ENCODE assay signal across 13 mouse cellular contexts in the genomic region with DNA sequence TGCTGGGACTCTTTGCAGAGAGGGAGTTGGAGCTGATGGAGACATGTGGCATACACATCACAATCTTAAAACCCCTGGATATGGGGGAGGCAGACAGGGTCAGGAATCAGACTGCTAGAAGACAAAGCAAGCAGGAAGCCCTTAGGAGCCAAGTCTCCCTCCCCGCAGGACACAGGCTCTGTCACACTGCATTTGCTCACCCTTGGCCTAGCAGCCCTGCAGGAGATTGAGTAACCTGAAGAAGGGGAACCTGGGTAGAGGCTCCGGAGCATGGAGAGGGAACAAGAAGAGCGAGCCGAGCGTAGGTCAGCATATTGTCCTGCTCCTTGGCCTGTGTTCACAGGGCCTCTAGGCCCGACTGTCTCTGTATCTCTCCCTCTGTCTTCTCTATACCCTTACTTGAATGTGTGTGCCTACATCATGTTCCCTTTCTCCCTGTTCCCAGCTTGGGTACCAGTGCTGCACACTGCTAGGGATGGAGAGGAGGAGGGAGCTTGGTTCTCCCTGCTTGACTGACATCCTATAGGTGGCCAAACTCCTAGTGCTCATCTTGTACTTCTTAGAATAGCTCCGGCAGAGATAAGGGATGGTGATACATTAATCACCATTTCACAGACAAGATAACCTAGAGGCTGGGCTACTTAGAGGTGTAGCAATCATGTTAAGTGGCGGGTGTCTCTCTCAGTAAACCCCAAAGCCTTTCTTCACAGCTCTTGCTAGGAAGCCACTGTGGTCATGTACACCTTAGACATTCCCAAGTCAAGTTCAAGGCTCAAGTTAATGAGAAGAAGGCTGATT. TPM values are rescaled to one million over a fixed set of nuclear protein-coding genes. Genes with fewer than 3 reads are reported as not detected.
DNase-seq lines count a peak whose midpoint lies in the region; ATAC-seq and TF ChIP-seq lines count a peak whose summit lies in the region.
"Had no signal": no experiment of that assay in that cellular context is flagged by ENCODE, and none has a peak within 500 bp of the region (broad histone marks: within the 10 kb centered on the region; RNA-seq: fewer than 3 reads in every experiment).

No protein-coding gene starts in this region.

- no peaks in the 10 kb centered on the region for H3K27me3 ChIP-seq in kidney, adult 2 months (replicated peaks; ENCODE audit: control insufficient read depth, insufficient read depth, low read length)
- H3K27me3 ChIP-seq in hindbrain, embryonic 14.5 days (ENCODE audit: control insufficient read depth, insufficient read depth, low read length): no peaks in the 10 kb centered on the region
- H3K27me3 ChIP-seq: neural tube, embryonic 13.5 days had no signal

- 39% methylated on average over 8 of the region's 8 CpGs for WGBS in kidney, adult 2 months
- 73% methylated on average over 8 of the region's 8 CpGs for WGBS in hindbrain, embryonic 14.5 days

- no peaks in the 10 kb centered on the region for H3K36me3 ChIP-seq in kidney, adult 2 months (ENCODE audit: control insufficient read depth, insufficient read depth, low read length)
- no peaks in the 10 kb centered on the region for H3K36me3 ChIP-seq in hindbrain, embryonic 14.5 days (replicated peaks; ENCODE audit: control insufficient read depth, insufficient read depth)
- H3K36me3 ChIP-seq: neural tube, embryonic 13.5 days had no signal

- no peak overlapping the region for H3K4me3 ChIP-seq in kidney, adult 2 months (ENCODE audit: insufficient read depth, low read depth, low read length)
- no peak overlapping the region for H3K4me3 ChIP-seq in hindbrain, embryonic 14.5 days (replicated peaks; ENCODE audit: low read length)
- H3K4me3 ChIP-seq: neural tube, embryonic 13.5 days had no signal

- peak; percentile 65 for ATAC-seq in granulocyte monocyte progenitor cell, adult 5-6 weeks (replicated peaks; ENCODE audit: poor library complexity, severe bottlenecking)
- ATAC-seq in megakaryocyte progenitor cell, adult 5-6 weeks (replicated peaks; ENCODE audit: poor library complexity): peak; percentile 51
- ATAC-seq in hindbrain, embryonic 14.5 days (ENCODE audit: low FRiP score): no peak
- ATAC-seq: forebrain, embryonic 16.5 days had no signal

- H3K9me3 ChIP-seq in hindbrain, embryonic 14.5 days (ENCODE audit: control insufficient read depth, low read length): no peaks in the 10 kb centered on the region
- H3K9me3 ChIP-seq: neural tube, embryonic 13.5 days had no signal

- H3K4me2 ChIP-seq in hindbrain, embryonic 14.5 days (replicated peaks): no peak overlapping the region
- H3K4me2 ChIP-seq: neural tube, embryonic 13.5 days had no signal

- TF ChIP-seq CTCF in kidney, adult 2 months (conservative IDR thresholded peaks at IDR 0.05; ENCODE audit: insufficient read depth, insufficient read length, low read depth, low read length): no peak

- H3K27ac ChIP-seq in kidney, adult 2 months (ENCODE audit: insufficient read depth, low read depth, low read length): peak overlapping the region; percentile 61
- H3K27ac ChIP-seq in hindbrain, embryonic 14.5 days: no peak overlapping the region
- H3K27ac ChIP-seq: neural tube, embryonic 13.5 days had no signal

- peaks cover 25% of the 10 kb centered on the region for H3K4me1 ChIP-seq in kidney, adult 2 months (ENCODE audit: control insufficient read depth, insufficient read depth, low read length)
- H3K4me1 ChIP-seq in hindbrain, embryonic 14.5 days (replicated peaks; ENCODE audit: control insufficient read depth, insufficient read depth, low read length): peaks cover 16% of the 10 kb centered on the region

- no peak for TF ChIP-seq POLR2A in kidney, adult 2 months (IDR thresholded peaks at IDR 0.05; ENCODE audit: low read depth, low read length)

- no peak overlapping the region for H3K9ac ChIP-seq in hindbrain, embryonic 14.5 days
- H3K9ac ChIP-seq: neural tube, embryonic 13.5 days had no signal

- DNase-seq in kidney, adult 2 months: peak; percentile 78
- no peak for DNase-seq in kidney, postnatal 14 days
- DNase-seq in kidney, postnatal 25 days: peak; percentile 46 to 86
- DNase-seq in left cerebral cortex, adult 9 months (ENCODE audit: low spot score in 2 of 2): no peak
- DNase-seq in hindbrain, embryonic 14.5 days (ENCODE audit: low spot score): no peak
- no peak for DNase-seq in adrenal gland, postnatal 4 days (ENCODE audit: low spot score in 2 of 2)
- DNase-seq: thymus, postnatal 4 days had no signal

RNA-seq across cellular contexts. Expression of gene Arhgef2, which starts 12.5 kb away (rescaled TPM):
- polyA plus RNA-seq in kidney, adult 2 months (2012; rRNA removed): 74.5 and 80.7 TPM in 2 replicates
- 125 and 137 TPM in 2 replicates for total RNA-seq in granulocyte monocyte progenitor cell, adult 5-6 weeks (2014; fragmentation: Nextera tagmentation)
- 59.1 and 73.5 TPM in 2 replicates for total RNA-seq in granulocyte monocyte progenitor cell, adult 5-6 weeks (2017)
- 94.1 and 112 TPM in 2 replicates for total RNA-seq in megakaryocyte progenitor cell, adult 5-6 weeks (2015)
- total RNA-seq in megakaryocyte progenitor cell, adult 5-6 weeks (2017): 55.7 and 88.3 TPM in 2 replicates
- 96.0 and 115 TPM in 2 replicates for polyA plus RNA-seq in hindbrain, embryonic 14.5 days (2014; fragmentation: Nextera tagmentation; extraction: Ambion mirVana)
- 10 to 100 TPM; 65.7 to 77.0 TPM for total RNA-seq in adrenal gland, postnatal 4 days (2021)

RNA-seq across cellular contexts. Expression of gene Rxfp4, which starts 34.7 kb away (rescaled TPM):
- polyA plus RNA-seq in kidney, adult 2 months (2012; rRNA removed): 0.06 TPM in 1 of 2 replicates, not detected in the other
- total RNA-seq in granulocyte monocyte progenitor cell, adult 5-6 weeks (2014; fragmentation: Nextera tagmentation): not detected in 2 replicates
- total RNA-seq in granulocyte monocyte progenitor cell, adult 5-6 weeks (2017): not detected in 2 replicates
- not detected in 2 replicates for total RNA-seq in megakaryocyte progenitor cell, adult 5-6 weeks (2015)
- total RNA-seq in megakaryocyte progenitor cell, adult 5-6 weeks (2017): not detected in 2 replicates
- not detected in 2 replicates for polyA plus RNA-seq in hindbrain, embryonic 14.5 days (2014; fragmentation: Nextera tagmentation; extraction: Ambion mirVana)
- total RNA-seq in adrenal gland, postnatal 4 days (2021): not detected
- polyA plus RNA-seq: forebrain, embryonic 16.5 days; lung, embryonic 16.5 days; neural tube, embryonic 13.5 days; small intestine, adult 2 months had no signal

RNA-seq across cellular contexts. Expression of gene Ssr2, which starts 42.6 kb away (rescaled TPM):
- polyA plus RNA-seq in kidney, adult 2 months (2012; rRNA removed): 180 and 193 TPM in 2 replicates
- 401 and 434 TPM in 2 replicates for total RNA-seq in granulocyte monocyte progenitor cell, adult 5-6 weeks (2014; fragmentation: Nextera tagmentation)
- 225 and 243 TPM in 2 replicates for total RNA-seq in granulocyte monocyte progenitor cell, adult 5-6 weeks (2017)
- total RNA-seq in megakaryocyte progenitor cell, adult 5-6 weeks (2015): 438 and 488 TPM in 2 replicates
- total RNA-seq in megakaryocyte progenitor cell, adult 5-6 weeks (2017): 213 and 253 TPM in 2 replicates
- 117 and 129 TPM in 2 replicates for polyA plus RNA-seq in hindbrain, embryonic 14.5 days (2014; fragmentation: Nextera tagmentation; extraction: Ambion mirVana)
- 100 to 1,000 TPM; 240 to 260 TPM for total RNA-seq in adrenal gland, postnatal 4 days (2021)

Comparison
In these comparisons a context has a peak if more than half of its experiments do, and no peak if none do; other contexts are left out.
1. DNase-seq: peak in kidney, adult 2 months (single experiment) and kidney, postnatal 25 days (2 of 2); none in kidney, postnatal 14 days (single experiment), left cerebral cortex, adult 9 months (0 of 2), hindbrain, embryonic 14.5 days (single experiment) and adrenal gland, postnatal 4 days (0 of 2).